Comparison of ENCODE assay signal across 8 mouse cellular contexts in the genomic region with DNA sequence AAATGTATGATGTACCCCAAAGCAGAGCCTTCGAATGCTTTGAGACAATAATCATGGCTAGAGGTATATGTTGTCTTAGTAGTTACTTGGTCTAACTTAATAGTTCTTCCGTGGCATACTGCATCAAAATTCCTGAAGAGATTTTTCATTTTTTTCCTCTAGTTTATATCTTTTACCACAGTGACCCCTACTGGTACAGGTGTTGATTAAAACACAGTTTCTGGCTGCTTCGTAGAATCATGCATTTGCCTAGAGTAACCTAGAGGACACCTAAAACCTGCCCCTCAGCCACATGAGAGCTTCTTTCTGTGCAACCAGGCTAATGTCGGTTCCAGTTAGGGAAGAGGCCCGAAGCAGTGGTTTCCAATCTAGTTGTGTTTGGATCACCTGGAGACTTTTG. TPM values are rescaled to one million over a fixed set of nuclear protein-coding genes. Genes with fewer than 3 reads are reported as not detected.
DNase-seq lines count a peak whose midpoint lies in the region; ATAC-seq lines count a peak whose summit lies in the region.

No protein-coding gene starts in this region.

- peak; percentile 49; the same call in 1 of the 2 replicates for ATAC-seq in erythroid progenitor cell, adult 5-6 weeks (replicated peaks; ENCODE audit: low FRiP score, poor library complexity, severe bottlenecking)

- peak; percentile 61 for DNase-seq in cerebellum, adult 9-10 months
- DNase-seq in cerebellum, postnatal 25 days = no peak
- DNase-seq in kidney, adult 9 months = peak; percentile 54
- DNase-seq in kidney, postnatal 14 days = no peak
- DNase-seq in CD4-positive, CD25-positive, alpha-beta regulatory T cell, adult 2 months (ENCODE audit: low read depth, low spot score) = peak; percentile 70
- DNase-seq in adrenal gland, postnatal 36 days = no peak
- no peak for DNase-seq in layer of hippocampus, postnatal 36 days

RNA-seq across cellular contexts. Expression of gene Srsf7, which starts 14.0 kb away (rescaled TPM):
- total RNA-seq in erythroid progenitor cell, adult 5-6 weeks (2015; ENCODE audit: low replicate concordance) = 167 and 184 TPM in 2 replicates
- 125 and 132 TPM in 2 replicates for total RNA-seq in erythroid progenitor cell, adult 5-6 weeks (2017; ENCODE audit: low replicate concordance)
- total RNA-seq in adrenal gland, postnatal 36 days (2021) = 100 to 1,000 TPM; 101 to 144 TPM
- total RNA-seq in layer of hippocampus, postnatal 36 days (2021) = 100 to 1,000 TPM; 134 to 140 TPM

RNA-seq across cellular contexts. Expression of gene Ttc39d, which starts 14.2 kb away (rescaled TPM):
- not detected in 2 replicates for total RNA-seq in erythroid progenitor cell, adult 5-6 weeks (2015; ENCODE audit: low replicate concordance)
- total RNA-seq in erythroid progenitor cell, adult 5-6 weeks (2017; ENCODE audit: low replicate concordance) = not detected in 2 replicates
- not detected for total RNA-seq in adrenal gland, postnatal 36 days (2021)
- under 1 TPM; 0.18 to 0.27 TPM for total RNA-seq in layer of hippocampus, postnatal 36 days (2021)

RNA-seq across cellular contexts. Expression of gene Gemin6, which starts 31.2 kb away (rescaled TPM):
- total RNA-seq in erythroid progenitor cell, adult 5-6 weeks (2015; ENCODE audit: low replicate concordance) = 5.9 and 14.1 TPM in 2 replicates
- 11.8 and 14.0 TPM in 2 replicates for total RNA-seq in erythroid progenitor cell, adult 5-6 weeks (2017; ENCODE audit: low replicate concordance)
- total RNA-seq in adrenal gland, postnatal 36 days (2021) = 1 to 10 TPM; 7.5 to 7.8 TPM
- total RNA-seq in layer of hippocampus, postnatal 36 days (2021) = 1 to 10 TPM; 5.6 to 6.1 TPM

Comparison
In these comparisons a context has a peak if more than half of its experiments do, and no peak if none do; other contexts are left out.
1. DNase-seq: peak in cerebellum, adult 9-10 months (single experiment), kidney, adult 9 months (single experiment) and CD4-positive, CD25-positive, alpha-beta regulatory T cell, adult 2 months (single experiment); none in cerebellum, postnatal 25 days (0 of 2), kidney, postnatal 14 days (single experiment), adrenal gland, postnatal 36 days (0 of 2) and layer of hippocampus, postnatal 36 days (0 of 2).